Mouse (Mus musculus): ENCODE data around the gene Mertk. TPM values are rescaled to one million over a fixed set of nuclear protein-coding genes. Genes with fewer than 3 reads are reported as not detected.

Gene Mertk
- polyA plus RNA-seq, 1 experiment, result 9.2 TPM

- Histone ChIP-seq H3K4me3 (ENCODE audit: extremely low read depth, insufficient read depth, insufficient read length) (peak overlapping the region; percentile 45; the same call in 1 of the 2 replicates), H3K4me1 (ENCODE audit: control insufficient read depth, insufficient read depth, insufficient read length) (no peaks in the 10 kb centered on the region; the same call in 1 of the 2 replicates), H3K27me3 (ENCODE audit: control insufficient read depth, insufficient read depth, low read length) (peaks cover 18% of the 10 kb centered on the region; the same call in 1 of the 2 replicates), H3K36me3 (ENCODE audit: control insufficient read depth, insufficient read depth, low read length) (no peaks in the 10 kb centered on the region), H3K27ac (ENCODE audit: insufficient read depth, low read length) (peak overlapping the region; percentile 74)
- 8% methylated on average over 24 of the region's 24 CpGs for WGBS
- no peak for DNase-seq (ENCODE audit: low read depth in 1 of 2, low spot score in 2 of 2)
- TF ChIP-seq CTCF (IDR thresholded peaks at IDR 0.05; ENCODE audit: extremely low read depth, insufficient read depth, insufficient read length, insufficient replicate concordance) (no peak), POLR2A (IDR thresholded peaks at IDR 0.05; ENCODE audit: low read depth, low read length) (no peak)
Measured at GRCm38 (mm10) chr2:128699201-128699885, 587 bp downstream of the Mertk start.

- no peak for DNase-seq (ENCODE audit: low read depth in 1 of 2, low spot score in 2 of 2)
- H3K4me3 ChIP-seq (ENCODE audit: extremely low read depth, insufficient read depth, insufficient read length), result no peak overlapping the region
- TF ChIP-seq CTCF (IDR thresholded peaks at IDR 0.05; ENCODE audit: extremely low read depth, insufficient read depth, insufficient read length, insufficient replicate concordance) (no peak), POLR2A (IDR thresholded peaks at IDR 0.05; ENCODE audit: low read depth, low read length) (no peak)
Measured at GRCm38 (mm10) chr2:128704474-128704873, 5.7 kb downstream of the Mertk start.

DNA sequence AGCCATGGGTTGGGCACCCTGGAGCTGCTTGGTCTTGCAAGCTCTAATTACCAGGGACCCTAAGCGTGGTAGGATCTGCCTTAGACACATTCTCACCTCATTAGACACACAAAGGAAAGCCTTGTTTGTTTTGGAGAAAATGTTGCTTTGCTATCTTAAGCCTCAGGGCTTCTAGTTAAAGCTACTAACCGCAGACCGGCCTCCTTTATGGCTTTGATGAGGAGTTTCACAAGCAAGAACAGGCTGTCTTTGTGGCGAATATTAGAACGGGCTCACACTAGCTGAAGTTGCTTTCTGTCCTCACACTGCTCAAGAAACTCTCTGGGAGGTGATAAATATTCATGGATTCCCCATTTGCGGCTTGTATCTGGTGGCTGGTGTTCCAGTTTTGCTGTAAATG is 10.5 kb downstream of the Mertk start:
- Histone ChIP-seq H3K36me3 (ENCODE audit: control insufficient read depth, insufficient read depth, low read length) (no peaks in the 10 kb centered on the region), H3K27ac (ENCODE audit: insufficient read depth, low read length) (0 out of 2 replicates have a peak overlapping the region, but pooled peaks have one; percentile 32), H3K4me3 (ENCODE audit: extremely low read depth, insufficient read depth, insufficient read length) (no peak overlapping the region), H3K27me3 (ENCODE audit: control insufficient read depth, insufficient read depth, low read length) (no peaks in the 10 kb centered on the region), H3K4me1 (ENCODE audit: control insufficient read depth, insufficient read depth, insufficient read length) (no peaks in the 10 kb centered on the region)
- WGBS, result 82% methylated on average over 6 of the region's 6 CpGs
- no peak for DNase-seq (ENCODE audit: low read depth in 1 of 2, low spot score in 2 of 2)
- no peak for TF ChIP-seq CTCF (IDR thresholded peaks at IDR 0.05; ENCODE audit: extremely low read depth, insufficient read depth, insufficient read length, insufficient replicate concordance)
- TF ChIP-seq POLR2A (IDR thresholded peaks at IDR 0.05; ENCODE audit: low read depth, low read length), result no peak

More at GRCm38 (mm10) chr2:128704474-128704873, 5.7 kb downstream of the Mertk start:
- Histone ChIP-seq H3K4me1 (ENCODE audit: control insufficient read depth, insufficient read depth, insufficient read length) (no peaks in the 10 kb centered on the region), H3K36me3 (ENCODE audit: control insufficient read depth, insufficient read depth, low read length) (no peaks in the 10 kb centered on the region), H3K27me3 (ENCODE audit: control insufficient read depth, insufficient read depth, low read length) (0 out of 2 replicates have a peak, but pooled peaks cover 4% of the 10 kb centered on the region), H3K27ac (ENCODE audit: insufficient read depth, low read length) (peak overlapping the region; percentile 32; the same call in 1 of the 2 replicates)
- WGBS, result 72% methylated on average over 3 of the region's 3 CpGs

GRCm38 (mm10) chr2:128710609-128711008 is 11.9 kb downstream of the Mertk start:
- DNase-seq (ENCODE audit: low read depth in 1 of 2, low spot score in 2 of 2), result no peak
- TF ChIP-seq POLR2A (IDR thresholded peaks at IDR 0.05; ENCODE audit: low read depth, low read length), result no peak
- no peak for TF ChIP-seq CTCF (IDR thresholded peaks at IDR 0.05; ENCODE audit: extremely low read depth, insufficient read depth, insufficient read length, insufficient replicate concordance)
- Histone ChIP-seq H3K27me3 (ENCODE audit: control insufficient read depth, insufficient read depth, low read length) (no peaks in the 10 kb centered on the region), H3K4me1 (ENCODE audit: control insufficient read depth, insufficient read depth, insufficient read length) (no peaks in the 10 kb centered on the region), H3K36me3 (ENCODE audit: control insufficient read depth, insufficient read depth, low read length) (no peaks in the 10 kb centered on the region), H3K4me3 (ENCODE audit: extremely low read depth, insufficient read depth, insufficient read length) (no peak overlapping the region), H3K27ac (ENCODE audit: insufficient read depth, low read length) (no peak overlapping the region)
- 69% methylated on average over 6 of the region's 6 CpGs for WGBS

GRCm38 (mm10) chr2:128712940-128713339 is 14.2 kb downstream of the Mertk start:
- H3K27me3 ChIP-seq (ENCODE audit: control insufficient read depth, insufficient read depth, low read length), result no peaks in the 10 kb centered on the region
- H3K36me3 ChIP-seq (ENCODE audit: control insufficient read depth, insufficient read depth, low read length), result no peaks in the 10 kb centered on the region
- no peaks in the 10 kb centered on the region for H3K4me1 ChIP-seq (ENCODE audit: control insufficient read depth, insufficient read depth, insufficient read length)
- H3K27ac ChIP-seq (ENCODE audit: insufficient read depth, low read length), result no peak overlapping the region
- TF ChIP-seq POLR2A (IDR thresholded peaks at IDR 0.05; ENCODE audit: low read depth, low read length) (no peak), CTCF (IDR thresholded peaks at IDR 0.05; ENCODE audit: extremely low read depth, insufficient read depth, insufficient read length, insufficient replicate concordance) (no peak)
- DNase-seq (ENCODE audit: low read depth in 1 of 2, low spot score in 2 of 2), result no peak
- 91% methylated on average over 6 of the region's 6 CpGs for WGBS
- no peak overlapping the region for H3K4me3 ChIP-seq (ENCODE audit: extremely low read depth, insufficient read depth, insufficient read length)

- TF ChIP-seq CTCF (IDR thresholded peaks at IDR 0.05; ENCODE audit: extremely low read depth, insufficient read depth, insufficient read length, insufficient replicate concordance), result no peak
- Histone ChIP-seq H3K4me1 (ENCODE audit: control insufficient read depth, insufficient read depth, insufficient read length) (no peaks in the 10 kb centered on the region), H3K36me3 (ENCODE audit: control insufficient read depth, insufficient read depth, low read length) (no peaks in the 10 kb centered on the region), H3K4me3 (ENCODE audit: extremely low read depth, insufficient read depth, insufficient read length) (no peak overlapping the region), H3K27me3 (ENCODE audit: control insufficient read depth, insufficient read depth, low read length) (no peaks in the 10 kb centered on the region), H3K27ac (ENCODE audit: insufficient read depth, low read length) (peak overlapping the region; percentile 43; the same call in 1 of the 2 replicates)
- no peak for DNase-seq (ENCODE audit: low read depth in 1 of 2, low spot score in 2 of 2)
- WGBS, result 80% methylated on average over 5 of the region's 5 CpGs
Measured at GRCm38 (mm10) chr2:128713548-128714003, 14.8 kb downstream of the Mertk start.

- Histone ChIP-seq H3K27ac (ENCODE audit: insufficient read depth, low read length) (no peak overlapping the region), H3K4me1 (ENCODE audit: control insufficient read depth, insufficient read depth, insufficient read length) (no peaks in the 10 kb centered on the region), H3K27me3 (ENCODE audit: control insufficient read depth, insufficient read depth, low read length) (no peaks in the 10 kb centered on the region), H3K36me3 (ENCODE audit: control insufficient read depth, insufficient read depth, low read length) (no peaks in the 10 kb centered on the region), H3K4me3 (ENCODE audit: extremely low read depth, insufficient read depth, insufficient read length) (no peak overlapping the region)
- no peak for DNase-seq (ENCODE audit: low read depth in 1 of 2, low spot score in 2 of 2)
- 84% methylated on average over 7 of the region's 7 CpGs for WGBS
- TF ChIP-seq CTCF (IDR thresholded peaks at IDR 0.05; ENCODE audit: extremely low read depth, insufficient read depth, insufficient read length, insufficient replicate concordance), result no peak
- TF ChIP-seq POLR2A (IDR thresholded peaks at IDR 0.05; ENCODE audit: low read depth, low read length), result no peak
Measured at GRCm38 (mm10) chr2:128714724-128715241, 16.0 kb downstream of the Mertk start.

Data from spleen, adult 2 months (tissue).